Mouse (Mus musculus): Measurements from ENCODE around the gene Sec14l4. TPM values are rescaled to one million over a fixed set of nuclear protein-coding genes. Genes with fewer than 3 reads are reported as not detected.
"Not testable (repeated sequence)": the region's sequence is repeated elsewhere in the genome, so short reads cannot be mapped to it uniquely, and the experiment has no call there.

Gene Sec14l4
- polyA plus RNA-seq, 1 experiment from 2014 or later = not detected

DNA sequence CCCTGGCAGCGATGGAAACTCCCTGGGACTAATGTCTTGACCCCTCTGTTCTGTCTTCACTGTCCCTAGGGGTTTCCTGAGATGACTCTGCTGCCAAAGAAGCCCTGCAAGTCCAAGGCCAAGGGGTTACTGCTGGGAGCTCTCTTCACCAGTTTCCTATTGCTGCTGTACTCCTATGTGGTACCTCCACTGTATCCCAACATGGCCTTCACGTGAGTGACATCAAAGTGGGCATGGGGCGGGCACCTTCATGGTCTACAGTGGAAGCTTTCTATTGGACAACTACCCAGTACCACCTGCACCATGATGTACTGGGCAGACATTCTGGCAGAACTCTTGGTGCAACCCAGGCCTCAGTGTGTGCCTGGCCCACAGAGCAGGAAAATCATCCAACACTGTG, 34.4 kb upstream of the Sec14l4 start:
- H3K27me3 ChIP-seq = peaks cover 8% of the 10 kb centered on the region
- ChIA-PET CTCF (no interaction called here), POLR2A (no interaction called here)
- in situ Hi-C loops (cut with MboI; ENCODE audit: low pct_unique_long_range_greater_than_20kb) = no loop called here
- TF ChIP-seq CTCF (IDR thresholded peaks at IDR 0.05) = no peak
- ATAC-seq = no peak
- no peak for DNase-seq (ENCODE audit: low read depth, low spot score)

DNA sequence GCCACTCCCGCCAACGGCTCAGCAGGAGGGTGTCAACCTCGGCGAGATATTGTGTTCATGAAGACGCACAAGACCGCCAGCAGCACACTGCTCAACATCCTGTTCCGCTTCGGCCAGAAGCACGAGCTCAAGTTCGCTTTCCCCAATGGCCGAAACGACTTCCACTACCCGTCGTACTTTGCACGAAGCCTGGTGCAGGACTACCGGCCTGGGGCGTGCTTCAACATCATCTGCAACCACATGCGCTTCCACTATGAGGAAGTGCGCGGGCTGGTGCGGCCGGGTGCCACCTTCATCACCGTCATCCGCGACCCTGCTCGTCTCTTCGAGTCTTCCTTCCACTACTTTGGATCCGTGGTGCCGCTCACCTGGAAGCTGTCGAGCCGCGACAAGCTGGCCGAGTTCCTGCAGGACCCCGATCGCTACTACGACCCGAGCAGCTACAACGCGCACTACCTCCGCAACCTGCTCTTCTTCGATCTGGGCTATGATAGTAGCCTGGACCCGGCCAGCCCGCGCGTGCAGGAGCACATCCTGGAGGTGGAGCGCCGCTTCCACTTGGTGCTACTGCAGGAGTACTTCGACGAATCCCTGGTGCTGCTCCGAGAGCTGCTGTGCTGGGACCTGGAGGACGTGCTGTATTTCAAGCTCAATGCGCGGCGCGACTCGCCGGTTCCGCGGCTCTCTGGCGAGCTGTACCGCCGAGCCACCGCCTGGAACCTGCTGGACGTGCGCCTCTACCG, 33.1 kb upstream of the Sec14l4 start:
- POLR2A ChIA-PET = no interaction called here
- no peak for ATAC-seq
- peaks cover 8% of the 10 kb centered on the region for H3K27me3 ChIP-seq
- TF ChIP-seq CTCF (IDR thresholded peaks at IDR 0.05) = no peak
- in situ Hi-C loops (cut with MboI; ENCODE audit: low pct_unique_long_range_greater_than_20kb) = no loop called here
- CTCF ChIA-PET = no interaction called here
- no peak for DNase-seq (ENCODE audit: low read depth, low spot score)

DNA sequence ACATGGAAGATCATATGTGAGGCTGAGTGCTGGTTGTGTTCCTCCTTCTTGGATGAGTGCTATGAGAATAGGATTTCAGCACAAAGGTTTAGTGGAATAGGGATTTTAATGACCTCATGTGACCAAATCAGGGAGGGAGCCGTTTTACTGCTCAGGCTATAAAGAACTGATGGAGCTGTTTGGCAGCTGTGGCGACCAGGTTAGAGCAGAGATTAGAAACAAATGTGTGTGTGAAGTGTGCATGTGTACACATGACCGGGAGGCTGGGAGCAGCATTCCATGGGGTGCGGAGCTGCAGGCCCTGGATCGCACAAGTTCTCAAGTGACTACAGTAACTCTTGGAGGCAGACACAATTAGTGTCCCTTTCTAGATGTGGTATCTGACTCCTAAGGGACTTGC, 31.7 kb upstream of the Sec14l4 start:
- no peak for ATAC-seq

DNA sequence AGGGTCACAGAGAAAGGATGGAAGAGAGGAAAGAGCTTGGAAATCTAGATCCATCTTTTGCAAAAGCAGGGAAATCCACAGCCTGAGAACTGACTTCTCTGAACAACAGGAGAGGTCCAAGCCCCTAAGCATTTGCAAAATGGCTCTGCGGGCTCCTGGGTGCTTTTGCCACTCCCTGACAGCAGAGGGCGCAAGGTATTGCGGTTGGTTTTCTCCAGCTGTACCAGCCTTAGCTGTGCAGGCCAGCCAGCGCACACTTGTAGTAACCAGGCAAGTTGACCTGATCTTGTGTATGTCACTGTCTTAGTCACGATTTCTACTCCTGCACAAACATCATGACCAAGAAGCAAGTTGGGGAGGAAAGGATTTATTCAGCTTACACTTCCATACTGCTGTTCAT, 29.7 kb upstream of the Sec14l4 start:
- ChIA-PET CTCF (interaction anchor here (1.1 kb wide), 1 partner anchor 78 kb away, joined by 3 read pairs; no protein-coding TSS in a partner anchor), POLR2A (no interaction called here)
- no peak for TF ChIP-seq CTCF (IDR thresholded peaks at IDR 0.05)
- peaks cover 17% of the 10 kb centered on the region for H3K27me3 ChIP-seq
- in situ Hi-C loops (cut with MboI; ENCODE audit: low pct_unique_long_range_greater_than_20kb) = no loop called here
- ATAC-seq = no peak
- DNase-seq (ENCODE audit: low read depth, low spot score) = no peak

More for the DNA sequence above, 31.7 kb upstream of the Sec14l4 start:
- POLR2A ChIA-PET = no interaction called here
- no peak for TF ChIP-seq CTCF (IDR thresholded peaks at IDR 0.05)
- CTCF ChIA-PET = interaction anchor here (0.9 kb wide), 1 partner anchor 80 kb away, joined by 3 read pairs; no protein-coding TSS in a partner anchor
- peaks cover 12% of the 10 kb centered on the region for H3K27me3 ChIP-seq
- in situ Hi-C loops (cut with MboI; ENCODE audit: low pct_unique_long_range_greater_than_20kb) = no loop called here
- no peak for DNase-seq (ENCODE audit: low read depth, low spot score)

DNA sequence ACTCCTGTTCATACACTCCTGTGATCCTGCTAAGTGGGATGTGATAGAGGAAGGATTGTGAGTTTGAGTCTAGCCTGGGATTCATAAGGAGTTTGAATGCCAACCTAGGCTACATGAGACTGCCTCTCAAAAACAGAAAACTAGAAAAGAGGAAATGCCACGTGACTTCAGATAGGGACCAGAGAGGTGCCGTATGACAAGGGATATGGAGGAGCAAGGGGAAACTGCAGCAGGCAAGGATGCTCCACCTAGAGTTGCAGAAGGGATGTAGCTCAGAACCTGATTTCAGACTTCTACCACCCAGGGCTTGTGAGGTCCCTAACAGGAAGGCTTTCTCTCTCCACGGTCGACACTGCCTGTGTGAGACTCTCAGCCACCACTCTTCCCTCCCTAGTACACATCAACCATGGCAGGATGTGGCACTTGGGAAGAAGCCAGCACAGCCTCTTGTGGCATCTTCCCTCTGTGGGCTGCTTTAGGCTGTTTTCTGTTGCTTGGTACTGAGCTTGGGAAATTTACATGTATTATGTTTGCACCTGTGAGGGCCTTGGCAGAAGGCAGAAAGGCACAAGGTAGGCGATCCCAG, 25.9 kb upstream of the Sec14l4 start:
- DNase-seq (ENCODE audit: low read depth, low spot score) (no peak), ATAC-seq (no peak)
- ChIA-PET CTCF (interaction anchor here (0.9 kb wide), 1 partner anchor 78 kb away, joined by 3 read pairs; no protein-coding TSS in a partner anchor), POLR2A (no interaction called here)
- in situ Hi-C loops (cut with MboI; ENCODE audit: low pct_unique_long_range_greater_than_20kb) = no loop called here
- H3K27me3 ChIP-seq = peaks cover 29% of the 10 kb centered on the region
- no peak for TF ChIP-seq CTCF (IDR thresholded peaks at IDR 0.05)

DNA sequence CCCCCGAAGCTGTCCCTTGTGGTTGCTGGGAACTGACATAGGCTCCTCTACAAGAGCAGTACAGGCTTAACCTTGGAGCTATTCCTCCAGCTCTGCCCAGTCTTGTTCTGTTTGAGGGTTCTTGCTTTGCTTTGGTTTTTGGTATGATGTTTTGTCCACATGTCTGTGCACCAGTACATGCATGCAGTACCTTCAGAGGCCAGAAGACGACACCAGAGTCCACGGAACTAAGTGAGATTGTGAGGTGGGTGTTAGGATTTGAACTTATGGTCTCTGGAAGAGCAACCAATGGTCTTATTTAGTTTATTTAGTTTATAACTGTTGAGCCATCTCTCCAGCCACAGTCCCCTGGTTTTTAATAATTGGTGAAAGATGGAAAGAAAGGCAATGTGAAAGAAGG, 24.8 kb upstream of the Sec14l4 start:
- H3K27me3 ChIP-seq = peaks cover 30% of the 10 kb centered on the region
- in situ Hi-C loops (cut with MboI; ENCODE audit: low pct_unique_long_range_greater_than_20kb) = no loop called here
- ATAC-seq = no peak
- DNase-seq (ENCODE audit: low read depth, low spot score) = no peak
- ChIA-PET CTCF (interaction anchor here (0.9 to 1.5 kb wide), 2 partner anchors 74 to 77 kb away, joined by 3 to 5 read pairs; no protein-coding TSS in a partner anchor), POLR2A (no interaction called here)
- peak; percentile 40 for TF ChIP-seq CTCF (IDR thresholded peaks at IDR 0.05)

DNA sequence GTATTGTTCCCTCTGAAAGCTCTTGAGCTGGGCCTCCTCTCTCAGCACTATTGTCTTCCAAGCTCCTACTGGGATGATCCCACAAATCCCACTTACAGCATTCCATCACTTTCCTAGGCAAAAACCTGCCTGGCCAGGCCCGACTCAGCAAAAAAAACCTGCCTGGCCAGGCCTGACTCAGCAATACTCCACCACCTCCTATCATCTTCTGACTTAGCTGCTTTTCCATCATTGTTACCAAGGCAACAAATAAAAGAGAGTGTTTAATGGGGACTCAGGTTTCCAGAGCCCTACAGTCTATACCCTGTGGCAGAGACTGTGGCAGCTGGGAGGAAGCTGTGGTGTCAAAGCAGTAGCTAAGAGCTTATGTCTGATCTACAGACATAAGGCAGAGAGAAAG, 18.6 kb upstream of the Sec14l4 start:
- DNase-seq (ENCODE audit: low read depth, low spot score) (no peak), ATAC-seq (no peak)
- ChIA-PET POLR2A (no interaction called here), CTCF (interaction anchor here (0.9 kb wide), 1 partner anchor 69 kb away, joined by 4 read pairs; no protein-coding TSS in a partner anchor)
- in situ Hi-C loops (cut with MboI; ENCODE audit: low pct_unique_long_range_greater_than_20kb) = loop anchor here (5.0 kb wide), 1 partner anchor 65 kb away; no protein-coding TSS in a partner anchor
- no peak for TF ChIP-seq CTCF (IDR thresholded peaks at IDR 0.05)
- H3K27me3 ChIP-seq = peaks cover 35% of the 10 kb centered on the region

DNA sequence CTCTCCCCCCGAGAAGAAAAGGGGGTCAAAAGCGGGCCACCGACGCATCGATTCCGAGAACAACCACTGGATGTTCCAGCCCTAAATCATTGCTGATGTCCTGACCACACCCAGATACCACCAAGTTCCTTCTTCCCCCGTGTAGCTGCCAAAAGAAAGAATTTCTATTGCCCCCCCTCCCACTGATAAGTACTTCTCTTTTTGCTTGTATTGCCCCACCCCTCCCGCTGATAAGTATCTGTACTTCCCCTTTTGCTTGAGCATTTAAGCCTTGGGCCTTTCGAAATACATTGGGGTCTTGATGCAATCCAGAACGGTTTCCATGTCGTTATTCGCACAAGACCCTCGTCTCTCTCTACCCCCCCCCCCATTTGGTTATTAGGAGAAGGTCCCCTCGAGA, 15.5 kb upstream of the Sec14l4 start:
- CTCF ChIA-PET; ATAC-seq; POLR2A ChIA-PET; in situ Hi-C loops (cut with MboI; ENCODE audit: low pct_unique_long_range_greater_than_20kb); DNase-seq (ENCODE audit: low read depth, low spot score): not testable (repeated sequence)
- peaks cover 22% of the 10 kb centered on the region for H3K27me3 ChIP-seq

DNA sequence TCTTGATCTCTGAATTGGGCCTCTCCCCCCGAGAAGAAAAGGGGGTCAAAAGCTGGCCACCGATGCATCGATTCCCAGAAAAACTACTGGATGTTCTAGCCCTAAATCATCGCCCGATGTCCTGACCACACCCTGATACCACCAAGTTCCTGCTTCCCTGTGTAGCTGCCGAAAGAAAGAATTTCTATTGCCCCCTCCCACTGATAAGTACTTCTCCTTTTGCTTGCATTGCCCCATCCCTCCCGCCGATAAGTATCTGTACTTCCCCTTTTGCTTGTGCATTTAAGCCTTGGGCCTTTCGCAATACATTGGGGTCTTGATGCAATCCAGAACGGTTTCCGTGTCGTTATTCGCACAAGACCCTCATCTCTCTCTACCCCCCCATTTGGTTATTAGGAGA, 9.2 kb upstream of the Sec14l4 start:
- ATAC-seq; in situ Hi-C loops (cut with MboI; ENCODE audit: low pct_unique_long_range_greater_than_20kb); DNase-seq (ENCODE audit: low read depth, low spot score); CTCF ChIA-PET; POLR2A ChIA-PET: not testable (repeated sequence)
- H3K27me3 ChIP-seq = peaks cover 27% of the 10 kb centered on the region

DNA sequence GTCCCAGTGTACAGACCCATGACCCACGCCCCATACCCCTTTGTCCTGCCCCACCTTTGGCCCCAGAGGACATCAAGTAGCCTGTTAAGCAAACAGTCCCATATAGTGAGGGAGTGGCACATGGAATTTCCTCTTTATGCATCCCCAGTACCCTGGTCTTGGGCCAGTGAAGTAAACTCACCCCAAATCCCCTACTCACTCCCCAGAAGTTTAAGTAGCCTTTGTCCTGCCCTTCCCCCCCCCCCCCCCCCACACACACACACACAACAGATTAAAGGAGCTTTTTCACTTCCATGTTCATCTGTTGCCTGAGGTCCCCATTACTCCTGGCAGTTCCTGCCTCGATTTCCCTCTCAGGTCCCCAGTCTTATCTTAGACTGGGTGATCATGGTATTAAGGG, 7.9 kb upstream of the Sec14l4 start:
- DNase-seq (ENCODE audit: low read depth, low spot score) = no peak
- no peak for ATAC-seq
- H3K27me3 ChIP-seq = peaks cover 28% of the 10 kb centered on the region
- ChIA-PET CTCF (no interaction called here), POLR2A (no interaction called here)
- in situ Hi-C loops (cut with MboI; ENCODE audit: low pct_unique_long_range_greater_than_20kb) = no loop called here
- TF ChIP-seq CTCF (IDR thresholded peaks at IDR 0.05) = no peak

DNA sequence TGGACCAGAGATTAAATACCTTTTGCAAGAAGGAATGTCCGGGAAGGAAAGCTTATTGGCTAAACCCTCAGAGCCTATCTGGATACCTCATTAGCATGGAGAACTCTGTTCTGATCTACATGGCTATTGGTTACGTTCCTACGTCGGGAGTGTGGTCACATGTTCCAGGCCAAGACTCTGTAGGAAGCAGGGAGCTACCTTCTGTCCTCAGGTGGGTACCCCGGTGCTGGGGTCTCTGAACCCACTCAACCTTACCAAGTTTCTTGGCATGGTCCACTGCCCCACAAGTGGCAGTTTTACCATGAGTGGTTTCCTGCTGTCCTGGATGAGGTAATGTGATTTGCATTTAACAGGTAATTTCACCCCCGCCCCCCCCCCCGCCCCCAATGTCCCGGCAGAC, 4.2 kb upstream of the Sec14l4 start:
- in situ Hi-C loops (cut with MboI; ENCODE audit: low pct_unique_long_range_greater_than_20kb) = loop anchor here (25.0 kb wide), 1 partner anchor 935 kb away; no protein-coding TSS in a partner anchor

More for the DNA sequence above, 4.2 kb upstream of the Sec14l4 start:
- ChIA-PET CTCF (no interaction called here), POLR2A (no interaction called here)
- no peak for ATAC-seq
- DNase-seq (ENCODE audit: low read depth, low spot score) = no peak
- no peak for TF ChIP-seq CTCF (IDR thresholded peaks at IDR 0.05)
- H3K27me3 ChIP-seq = peaks cover 51% of the 10 kb centered on the region

All from Patski (cell line).